Mouse (Mus musculus) stomach, postnatal 0 days (tissue): ENCODE data around the gene Myo9a. TPM values are rescaled to one million over a fixed set of nuclear protein-coding genes. Genes with fewer than 3 reads are reported as not detected.
A peak's percentile ranks its signal among the peaks of the same experiment; 100 is the strongest.

Source experiments
- ATAC-seq: fragments of 200-750 bp; cut with Nextera tagmentation; 2 replicates; pipeline ENCODE4 v1.8.0; 2017; ENCODE audit not compliant: low FRiP score, low TSS enrichment
- DNase-seq: peaks from one replicate; pipeline ENCODE4 v3.0.0-alpha.2; 2016; ENCODE audit warnings: low spot score
- H3K27ac ChIP-seq: fragments of 300-500 bp; sonication (generic); replicated peaks from 2 replicates; pipeline ENCODE4 v1.5.1; 2014; ENCODE audit warnings: mild to moderate bottlenecking, control low read depth
- H3K27me3 ChIP-seq: fragments of 300-500 bp; sonication (generic); 2 replicates; pipeline ENCODE4 v1.6.1; 2014; ENCODE audit warnings: low read length; ENCODE audit not compliant: control insufficient read depth, insufficient read depth
- H3K36me3 ChIP-seq: fragments of 300-500 bp; sonication (generic); 2 replicates; pipeline ENCODE4 v1.6.1; 2014; ENCODE audit warnings: low read length, mixed read lengths; ENCODE audit not compliant: control insufficient read depth, insufficient read depth
- H3K4me1 ChIP-seq: fragments of 300-500 bp; sonication (generic); replicated peaks from 2 replicates; pipeline ENCODE4 v1.6.1; 2014; ENCODE audit warnings: antibody characterized with exemption; ENCODE audit not compliant: control insufficient read depth, insufficient read depth
- H3K4me2 ChIP-seq: fragments of 300-500 bp; sonication (generic); replicated peaks from 2 replicates; pipeline ENCODE4 v1.6.1; 2014; ENCODE audit warnings: low read depth, mild to moderate bottlenecking, control low read depth, moderate library complexity
- H3K4me3 ChIP-seq: fragments of 300-500 bp; sonication (generic); 2 replicates; pipeline ENCODE4 v1.5.1; 2014; ENCODE audit warnings: low read depth, low read length, control low read depth
- H3K9ac ChIP-seq: fragments of 300-500 bp; sonication (generic); 2 replicates; pipeline ENCODE4 v1.6.1; 2014; ENCODE audit warnings: mild to moderate bottlenecking, low read length, control low read depth, mixed read lengths
- H3K9me3 ChIP-seq: fragments of 300-500 bp; sonication (generic); 2 replicates; pipeline ENCODE4 v1.6.1; 2016; ENCODE audit warnings: low read length; ENCODE audit not compliant: control insufficient read depth
- CTCF ChIP-seq: IDR thresholded peaks from 2 replicates; pipeline ENCODE4 v1.5.1; 2016; ENCODE audit warnings: antibody characterized with exemption, low read depth, mild to moderate bottlenecking, moderate library complexity
- EP300 ChIP-seq: optimal IDR thresholded peaks from 2 replicates; pipeline ENCODE3; 2016; ENCODE audit warnings: antibody characterized with exemption
- WGBS: fragments of 180-500 bp; shearing (Covaris S2); extraction: QIAGEN DNeasy Blood & Tissue Kit; methylation state at CpG from one replicate; pipeline ENCODE4 v1.1.7; 2014; 5-methylcytosine and 5-hydroxymethylcytosine counted together
- polyA plus RNA-seq: library from polyadenylated mRNA; unstranded; fragments of >200 nt; fragmentation: Nextera tagmentation; extraction: Ambion mirVana; gene quantifications from 2 replicates; pipeline ENCODE4 v1.2.1, GENCODE M21; 2015

Gene Myo9a
- 3.8 and 4.0 TPM in 2 replicates for polyA plus RNA-seq

GRCm38 (mm10) chr9:59750267-59751065 lies at the start of gene Myo9a, which contains the start of gene Senp8:
TSS of gene Myo9a (plus strand) at chr9:59750896.
TSS of gene Senp8 (minus strand) at chr9:59750710.
- TF ChIP-seq CTCF (peak; percentile 43; the same call in 1 of the 2 replicates), EP300 (no peak)
- Histone ChIP-seq H3K36me3 (no peaks in the 10 kb centered on the region), H3K27me3 (no peaks in the 10 kb centered on the region), H3K4me3 (peak within 1 kb of the TSS; percentile 89), H3K27ac (peak within 1 kb of the TSS; percentile 95), H3K9me3 (no peaks in the 10 kb centered on the region), H3K4me1 (no peaks in the 10 kb centered on the region), H3K9ac (peak within 1 kb of the TSS; percentile 80), H3K4me2 (peak within 1 kb of the TSS; percentile 66)
- peak; percentile 100 for DNase-seq
- ATAC-seq: peak; percentile 97
- WGBS: under 1% methylated on average over 49 of the region's 59 CpGs

DNA sequence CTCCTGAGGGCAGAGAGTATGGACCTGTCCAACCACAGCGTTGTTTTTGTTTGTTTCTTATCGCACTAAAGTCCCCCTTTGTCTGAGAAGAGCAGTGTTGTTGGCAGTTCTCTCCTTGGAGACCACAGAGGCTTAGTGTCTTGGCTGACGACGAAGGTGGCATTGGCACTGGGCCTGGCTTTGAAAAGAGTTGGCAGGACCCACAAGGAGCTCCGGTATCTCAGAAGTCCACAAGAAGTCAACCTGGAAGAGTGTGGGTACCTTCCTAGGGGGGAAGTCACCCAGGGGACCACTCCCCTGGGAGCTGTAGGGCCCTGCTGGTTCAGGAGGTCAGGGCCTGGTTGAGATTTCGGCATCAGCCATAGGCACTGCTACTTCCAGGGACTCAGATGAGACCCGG lies 49.6 kb upstream of the Myo9a start:
- DNase-seq (no peak), ATAC-seq (no peak)
- H3K36me3 ChIP-seq: no peaks in the 10 kb centered on the region
- no peak overlapping the region for H3K4me2 ChIP-seq
- no peak overlapping the region for H3K9ac ChIP-seq
- no peaks in the 10 kb centered on the region for H3K27me3 ChIP-seq
- WGBS: 82% methylated on average over 7 of the region's 7 CpGs
- H3K4me3 ChIP-seq: no peak overlapping the region
- H3K27ac ChIP-seq: no peak overlapping the region
- H3K9me3 ChIP-seq: no peaks in the 10 kb centered on the region
- TF ChIP-seq EP300 (no peak), CTCF (no peak)
- no peaks in the 10 kb centered on the region for H3K4me1 ChIP-seq

DNA sequence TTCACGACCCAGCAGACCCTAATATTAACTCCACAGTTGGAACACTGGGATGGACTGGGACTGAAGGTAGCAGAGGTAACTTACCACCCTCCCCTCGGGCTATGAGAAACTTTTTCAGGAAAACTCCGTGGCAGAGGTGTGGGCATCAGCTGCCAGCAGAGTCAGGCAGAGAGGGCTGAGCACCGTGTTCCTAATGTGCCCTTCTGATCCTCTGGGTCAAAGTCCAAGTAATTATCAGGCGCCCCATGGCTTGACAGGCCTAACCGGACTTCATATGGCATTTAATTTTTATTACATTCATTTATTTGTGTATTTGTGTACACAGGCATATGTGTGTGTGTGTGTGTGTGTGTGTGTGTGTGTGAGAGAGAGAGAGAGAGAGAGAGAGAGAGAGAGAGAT lies 47.6 kb upstream of the Myo9a start:
- DNase-seq (peak; percentile 44), ATAC-seq (no peak)
- no peaks in the 10 kb centered on the region for H3K4me1 ChIP-seq
- no peak overlapping the region for H3K9ac ChIP-seq
- no peaks in the 10 kb centered on the region for H3K9me3 ChIP-seq
- 57% methylated on average over 6 of the region's 6 CpGs for WGBS
- H3K36me3 ChIP-seq: no peaks in the 10 kb centered on the region
- no peak overlapping the region for H3K27ac ChIP-seq
- H3K27me3 ChIP-seq: no peaks in the 10 kb centered on the region
- H3K4me3 ChIP-seq: no peak overlapping the region
- TF ChIP-seq EP300 (no peak), CTCF (no peak)
- no peak overlapping the region for H3K4me2 ChIP-seq

- Histone ChIP-seq H3K27ac (peak overlapping the region; percentile 70), H3K9ac (no peak overlapping the region), H3K27me3 (no peaks in the 10 kb centered on the region), H3K4me2 (no peak overlapping the region), H3K4me3 (no peak overlapping the region), H3K9me3 (no peaks in the 10 kb centered on the region), H3K36me3 (no peaks in the 10 kb centered on the region), H3K4me1 (no peaks in the 10 kb centered on the region)
- 33% methylated on average over 10 of the region's 10 CpGs for WGBS
- DNase-seq (peak; percentile 56), ATAC-seq (peak; percentile 74)
- TF ChIP-seq EP300 (no peak), CTCF (no peak)
These were observed 43.6 kb upstream of the Myo9a start for GRCm38 (mm10) chr9:59706850-59707825.

- ATAC-seq (no peak), DNase-seq (no peak)
- no peak overlapping the region for H3K4me2 ChIP-seq
- H3K36me3 ChIP-seq: no peaks in the 10 kb centered on the region
- no peak overlapping the region for H3K27ac ChIP-seq
- no peaks in the 10 kb centered on the region for H3K27me3 ChIP-seq
- TF ChIP-seq EP300 (no peak), CTCF (no peak)
- WGBS: 69% methylated on average over 3 of the region's 3 CpGs
- no peak overlapping the region for H3K4me3 ChIP-seq
- H3K9me3 ChIP-seq: no peaks in the 10 kb centered on the region
- H3K9ac ChIP-seq: no peak overlapping the region
- H3K4me1 ChIP-seq: no peaks in the 10 kb centered on the region
These were observed 41.5 kb upstream of the Myo9a start for GRCm38 (mm10) chr9:59709225-59709624.
